Mouse (Mus musculus) forebrain, embryonic 14.5 days (tissue): ENCODE measurements around the gene Fbxl21. TPM values are rescaled to one million over a fixed set of nuclear protein-coding genes. Genes with fewer than 3 reads are reported as not detected.

ENCODE experiments used
- ATAC-seq: fragments of 200-750 bp; cut with Nextera tagmentation; 2 replicates; pipeline ENCODE4 v1.8.0; 2017; ENCODE audit warnings: mild to moderate bottlenecking, moderate library complexity
- DNase-seq: peaks from one replicate; pipeline ENCODE4 v3.0.0-alpha.2; 2015; ENCODE audit warnings: low spot score
- H3K27ac ChIP-seq: fragments of 300-500 bp; sonication (generic); 2 replicates; pipeline ENCODE4 v1.5.1; 2014; ENCODE audit warnings: low read depth, mild to moderate bottlenecking, control low read depth, low read length, moderate library complexity
- H3K27me3 ChIP-seq: fragments of 300-500 bp; sonication (generic); replicated peaks from 2 replicates; pipeline ENCODE4 v1.6.1; 2014; ENCODE audit warnings: low read length, control low read depth, mixed read lengths; ENCODE audit not compliant: control insufficient read depth, insufficient read depth
- H3K36me3 ChIP-seq: fragments of 300-500 bp; sonication (generic); 2 replicates; pipeline ENCODE4 v1.6.1; 2014; ENCODE audit warnings: low read length, control low read depth; ENCODE audit not compliant: control insufficient read depth, insufficient read depth
- H3K4me1 ChIP-seq: fragments of 300-500 bp; sonication (generic); 2 replicates; pipeline ENCODE4 v1.6.1; 2014; ENCODE audit warnings: antibody characterized with exemption, low read length, control low read depth; ENCODE audit not compliant: control insufficient read depth, insufficient read depth
- H3K4me2 ChIP-seq: fragments of 300-500 bp; sonication (generic); 2 replicates; pipeline ENCODE4 v1.6.1; 2014; ENCODE audit warnings: mild to moderate bottlenecking, control low read depth, low read length
- H3K4me3 ChIP-seq: fragments of 300-500 bp; sonication (generic); 2 replicates; pipeline ENCODE4 v1.5.1; 2014; ENCODE audit warnings: low read depth, low read length, control low read depth
- H3K9ac ChIP-seq: fragments of 300-500 bp; sonication (generic); 2 replicates; pipeline ENCODE4 v1.6.1; 2014; ENCODE audit warnings: mild to moderate bottlenecking, low read length, control low read depth, moderate library complexity
- H3K9me3 ChIP-seq: fragments of 300-500 bp; sonication (generic); replicated peaks from 2 replicates; pipeline ENCODE4 v1.6.1; 2016; ENCODE audit warnings: low read length, control low read depth, mixed read lengths; ENCODE audit not compliant: control insufficient read depth
- WGBS: fragments of 180-500 bp; shearing (Covaris S2); extraction: QIAGEN DNeasy Blood & Tissue Kit; methylation state at CpG from one replicate; pipeline ENCODE4 v1.1.7; 2014; 5-methylcytosine and 5-hydroxymethylcytosine counted together
- polyA plus RNA-seq: library from polyadenylated mRNA; unstranded; fragments of >200 nt; fragmentation: Nextera tagmentation; extraction: Ambion mirVana; gene quantifications from 2 replicates; pipeline ENCODE4 v1.2.1, GENCODE M21; 2014

Gene Fbxl21
- polyA plus RNA-seq, 1 experiment from 2014 or later = 2.9 TPM

DNA sequence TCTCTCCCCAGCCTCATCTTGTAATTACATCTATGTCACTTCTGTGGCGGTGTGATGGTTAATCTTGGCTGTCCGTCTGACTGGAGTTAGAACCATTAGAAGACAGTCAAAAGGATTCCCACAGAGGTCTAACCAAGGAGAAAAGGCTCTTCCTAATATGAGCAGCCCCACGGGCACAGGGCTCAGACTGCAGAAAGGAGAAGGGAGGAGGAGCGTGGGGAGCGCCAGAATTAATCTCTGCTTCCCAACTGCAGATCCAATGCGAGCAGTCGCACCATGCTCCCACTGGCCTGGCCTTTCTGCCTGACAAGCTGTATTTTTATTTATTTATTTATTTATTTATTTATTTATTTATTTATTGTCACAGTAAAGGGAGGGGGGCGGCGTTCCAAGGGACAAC is 21.5 kb downstream of the Fbxl21 start:
- Histone ChIP-seq H3K27me3 (no peaks in the 10 kb centered on the region), H3K9me3 (no peaks in the 10 kb centered on the region), H3K27ac (no peak overlapping the region), H3K4me2 (no peak overlapping the region), H3K4me3 (no peak overlapping the region), H3K36me3 (no peaks in the 10 kb centered on the region), H3K9ac (no peak overlapping the region), H3K4me1 (no peaks in the 10 kb centered on the region)
- 73% methylated on average over 9 of the region's 9 CpGs for WGBS
- no peak for DNase-seq
- ATAC-seq = no peak

DNA sequence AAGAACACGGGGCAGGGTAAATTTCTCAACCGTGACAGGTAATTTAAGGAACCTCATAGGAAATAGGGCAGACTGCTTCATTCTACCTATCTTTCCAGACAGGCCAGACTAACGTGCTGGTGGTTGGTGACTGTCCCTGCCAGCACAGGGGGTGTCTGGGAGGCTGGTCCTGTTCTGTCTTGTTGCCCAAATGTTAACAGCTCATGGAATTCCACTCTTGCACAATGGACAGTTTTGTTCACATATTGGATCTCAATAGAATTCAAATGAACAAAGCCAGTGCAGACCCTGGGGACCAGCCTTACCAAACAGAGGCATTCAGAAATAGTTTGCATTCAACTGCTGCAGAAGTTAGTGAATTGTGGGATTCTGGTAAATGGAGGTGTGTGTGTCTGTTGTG is 22.7 kb downstream of the Fbxl21 start:
- Histone ChIP-seq H3K36me3 (no peaks in the 10 kb centered on the region), H3K9me3 (no peaks in the 10 kb centered on the region), H3K4me2 (no peak overlapping the region), H3K4me1 (no peaks in the 10 kb centered on the region), H3K9ac (no peak overlapping the region), H3K4me3 (no peak overlapping the region), H3K27me3 (no peaks in the 10 kb centered on the region), H3K27ac (no peak overlapping the region)
- DNase-seq (no peak), ATAC-seq (no peak)
- 44% methylated on average over 3 of the region's 3 CpGs for WGBS

DNA sequence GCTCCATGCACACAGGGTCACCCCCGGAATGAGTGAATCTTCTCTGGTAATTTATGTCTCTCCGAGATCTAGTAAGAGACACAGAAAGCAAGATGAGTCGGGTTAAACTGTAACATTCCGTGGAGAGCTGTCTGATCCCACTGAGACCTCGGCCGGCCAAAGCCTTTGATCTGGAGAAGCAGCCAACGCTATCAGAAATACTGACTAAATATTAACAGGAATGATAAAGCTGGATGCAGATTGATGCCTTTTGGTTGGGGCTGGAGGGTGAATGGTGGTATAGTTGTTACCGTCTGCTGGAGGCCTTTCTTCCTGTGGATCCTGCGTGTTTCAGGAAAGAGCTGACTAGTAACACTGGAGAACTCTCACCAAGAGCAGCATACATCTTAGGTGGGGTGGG is 26.1 kb downstream of the Fbxl21 start, which contains the start of gene Lect2:
Lect2 (minus strand) TSS at position 102 of the 400 bp plus-strand sequence.
- no peak within 1 kb of the TSS for H3K4me3 ChIP-seq
- H3K4me2 ChIP-seq = no peak within 1 kb of the TSS
- no peak within 1 kb of the TSS for H3K27ac ChIP-seq
- DNase-seq = no peak
- ATAC-seq = no peak
- H3K9ac ChIP-seq = no peak within 1 kb of the TSS
- H3K27me3 ChIP-seq = no peaks in the 10 kb centered on the region
- WGBS = 90% methylated on average over 9 of the region's 9 CpGs
- no peaks in the 10 kb centered on the region for H3K4me1 ChIP-seq
- no peaks in the 10 kb centered on the region for H3K9me3 ChIP-seq
- no peaks in the 10 kb centered on the region for H3K36me3 ChIP-seq

DNA sequence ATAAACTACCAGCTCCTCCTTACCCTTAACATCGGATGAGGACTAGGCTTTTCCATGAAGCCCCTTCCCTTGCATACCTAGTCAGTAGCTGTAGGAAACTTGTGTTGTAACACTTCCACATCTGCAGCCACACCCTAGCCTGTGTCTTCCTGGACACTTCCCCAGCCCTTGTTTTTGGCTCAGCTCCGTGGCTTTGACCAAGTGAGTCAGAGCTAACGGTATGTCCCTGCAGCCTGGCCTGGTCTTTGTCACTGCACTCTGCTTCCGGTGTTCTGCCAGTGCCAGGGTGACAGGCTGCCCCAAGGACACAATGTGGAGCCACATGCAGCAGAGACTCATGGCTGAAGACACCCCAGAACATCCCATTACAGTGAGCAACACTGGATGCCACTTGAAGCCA is 27.1 kb downstream of the Fbxl21 start:
- no peaks in the 10 kb centered on the region for H3K36me3 ChIP-seq
- H3K9ac ChIP-seq = no peak overlapping the region
- H3K27ac ChIP-seq = no peak overlapping the region
- no peaks in the 10 kb centered on the region for H3K9me3 ChIP-seq
- DNase-seq = no peak
- no peaks in the 10 kb centered on the region for H3K4me1 ChIP-seq
- H3K27me3 ChIP-seq = no peaks in the 10 kb centered on the region
- H3K4me3 ChIP-seq = no peak overlapping the region
- ATAC-seq = no peak
- no peak overlapping the region for H3K4me2 ChIP-seq
- 83% methylated on average over 4 of the region's 4 CpGs for WGBS

DNA sequence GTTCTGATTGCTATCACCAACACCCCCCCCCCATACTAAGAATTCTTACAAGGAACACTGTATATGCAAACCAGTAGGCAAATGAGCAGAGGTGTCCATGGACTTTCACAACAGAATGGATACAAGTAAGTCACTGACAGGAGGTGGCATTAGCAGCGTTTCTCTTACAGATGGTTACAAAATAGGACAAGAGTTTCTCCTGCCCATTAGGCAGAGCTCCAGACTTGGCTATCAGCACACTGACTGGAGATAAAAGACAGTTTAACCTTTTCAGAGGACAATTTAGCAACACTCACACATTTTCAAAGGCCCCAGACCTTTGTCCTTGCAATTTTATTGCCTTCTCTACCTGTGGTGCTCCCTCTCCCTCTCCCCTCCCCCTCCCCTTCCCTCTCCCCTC is 28.3 kb downstream of the Fbxl21 start:
- no peak for DNase-seq
- WGBS = 39% methylated on average over 1 of the region's 1 CpGs
- H3K9me3 ChIP-seq = no peaks in the 10 kb centered on the region

DNA sequence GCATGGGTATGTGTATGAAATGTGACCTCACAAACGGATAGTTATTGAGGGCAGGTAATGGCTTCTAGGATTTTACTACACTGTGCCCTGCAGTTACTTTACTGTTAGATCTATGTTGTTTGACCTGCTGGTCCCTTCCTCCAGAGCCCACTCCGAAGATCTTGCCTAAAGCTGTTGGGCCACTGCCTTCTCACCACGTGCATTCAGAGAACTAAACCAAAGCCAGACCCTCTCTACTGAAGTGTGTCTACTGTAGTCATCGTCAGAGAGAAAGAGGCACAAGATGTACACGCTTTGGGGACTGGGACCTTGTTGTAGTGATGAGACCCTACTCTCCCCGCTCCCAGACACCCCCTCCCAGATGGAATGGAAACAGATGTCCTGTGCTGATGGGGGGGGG is 29.4 kb downstream of the Fbxl21 start:
- H3K27ac ChIP-seq = no peak overlapping the region
- no peaks in the 10 kb centered on the region for H3K9me3 ChIP-seq
- ATAC-seq (no peak), DNase-seq (no peak)
- H3K9ac ChIP-seq = no peak overlapping the region
- H3K4me1 ChIP-seq = peaks cover 4% of the 10 kb centered on the region; the same call in 1 of the 2 replicates
- H3K4me2 ChIP-seq = no peak overlapping the region
- no peaks in the 10 kb centered on the region for H3K36me3 ChIP-seq
- no peaks in the 10 kb centered on the region for H3K27me3 ChIP-seq
- no peak overlapping the region for H3K4me3 ChIP-seq
- WGBS = 86% methylated on average over 6 of the region's 6 CpGs

More for the DNA sequence above, 28.3 kb downstream of the Fbxl21 start:
- Histone ChIP-seq H3K27me3 (no peaks in the 10 kb centered on the region), H3K27ac (no peak overlapping the region), H3K4me1 (peaks cover 4% of the 10 kb centered on the region; the same call in 1 of the 2 replicates), H3K4me3 (no peak overlapping the region), H3K9ac (no peak overlapping the region), H3K36me3 (no peaks in the 10 kb centered on the region), H3K4me2 (no peak overlapping the region)
- no peak for ATAC-seq

DNA sequence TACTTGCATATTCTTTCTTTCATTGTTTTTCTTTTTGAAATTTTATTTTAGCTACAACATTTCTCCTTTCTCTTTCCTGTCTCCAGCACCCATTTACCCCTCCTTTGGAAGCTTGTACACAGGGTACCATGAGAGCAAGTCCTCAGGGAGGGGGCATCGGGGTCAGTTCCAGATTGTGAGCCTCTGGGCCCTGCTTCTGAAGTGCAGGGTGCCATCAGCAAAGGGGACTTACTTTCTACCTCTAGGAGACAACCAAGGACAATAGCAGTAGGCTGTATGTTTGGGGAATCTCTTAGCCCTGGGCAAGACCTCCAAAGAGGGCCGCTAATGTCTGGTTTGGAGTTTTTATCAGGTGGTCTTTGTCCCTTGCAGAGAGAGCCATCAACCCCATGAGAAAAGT is 31.7 kb downstream of the Fbxl21 start:
- WGBS = 46% methylated on average over 2 of the region's 2 CpGs
- ATAC-seq = no peak
- Histone ChIP-seq H3K9ac (no peak overlapping the region), H3K9me3 (no peaks in the 10 kb centered on the region), H3K36me3 (no peaks in the 10 kb centered on the region), H3K4me3 (no peak overlapping the region), H3K27me3 (no peaks in the 10 kb centered on the region), H3K27ac (no peak overlapping the region), H3K4me1 (peaks cover 4% of the 10 kb centered on the region; the same call in 1 of the 2 replicates), H3K4me2 (no peak overlapping the region)
- DNase-seq = no peak

DNA sequence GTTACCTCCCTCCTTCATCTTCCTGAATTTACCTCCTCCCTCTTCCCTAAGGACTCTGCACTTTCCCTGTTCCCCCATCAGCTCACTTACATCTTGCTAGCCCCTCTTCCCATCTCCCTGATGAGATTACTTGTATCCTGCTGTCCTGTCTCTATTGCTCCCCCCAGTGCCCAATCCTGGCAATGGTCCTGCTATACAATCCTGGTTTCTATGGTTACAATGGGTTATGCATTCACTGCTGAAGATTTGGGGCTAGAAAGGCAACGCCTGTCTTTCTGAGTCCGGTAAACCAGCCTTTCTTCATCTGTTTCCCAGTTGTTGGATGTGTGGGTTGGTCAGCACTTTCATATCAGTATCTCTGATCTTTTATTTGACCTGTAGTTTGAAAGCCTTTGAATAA is 32.1 kb downstream of the Fbxl21 start:
- Histone ChIP-seq H3K9me3 (no peaks in the 10 kb centered on the region), H3K36me3 (no peaks in the 10 kb centered on the region), H3K27me3 (no peaks in the 10 kb centered on the region), H3K27ac (no peak overlapping the region), H3K4me2 (no peak overlapping the region), H3K4me1 (peaks cover 4% of the 10 kb centered on the region; the same call in 1 of the 2 replicates), H3K4me3 (no peak overlapping the region), H3K9ac (no peak overlapping the region)
- 0% methylated on average over 2 of the region's 2 CpGs for WGBS
- peak; percentile 67; the same call in 1 of the 2 replicates for ATAC-seq
- DNase-seq = peak; percentile 85

DNA sequence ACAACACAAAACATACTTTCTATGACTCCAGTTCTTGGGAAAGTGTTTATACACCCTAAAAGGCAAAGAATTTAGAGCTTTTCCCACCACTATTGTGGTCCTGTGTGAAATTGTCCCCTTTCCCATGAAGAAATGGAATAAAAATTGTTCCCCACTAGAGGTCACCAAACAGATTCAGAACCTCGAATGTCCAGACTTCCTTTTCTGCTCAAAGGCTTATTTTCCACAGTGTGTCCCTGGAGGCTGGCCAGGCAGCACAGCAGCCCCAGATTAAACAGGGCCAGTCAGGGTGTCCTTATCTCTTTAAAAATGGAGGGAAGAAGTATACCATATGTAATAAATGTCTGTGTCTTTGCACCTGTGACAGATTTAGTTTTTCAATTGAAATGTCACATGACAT is 33.7 kb downstream of the Fbxl21 start:
- DNase-seq (peak; percentile 70), ATAC-seq (0 out of 2 replicates have a peak, but pooled peaks have one; percentile 20)

More for the DNA sequence above, 33.7 kb downstream of the Fbxl21 start:
- Histone ChIP-seq H3K9me3 (no peaks in the 10 kb centered on the region), H3K4me3 (no peak overlapping the region), H3K4me1 (peaks cover 4% of the 10 kb centered on the region; the same call in 1 of the 2 replicates), H3K4me2 (no peak overlapping the region), H3K9ac (no peak overlapping the region), H3K27me3 (no peaks in the 10 kb centered on the region), H3K27ac (no peak overlapping the region), H3K36me3 (no peaks in the 10 kb centered on the region)
- WGBS = 0% methylated on average over 1 of the region's 1 CpGs
